Mouse (Mus musculus) liver, adult 2 months (tissue): ENCODE results near the gene Ybx1.

Experiments
- CTCF ChIP-seq: fragments of 200-500 bp; IDR thresholded peaks from 2 replicates; pipeline ENCODE4 v1.5.1; 2011; ENCODE audit warnings: low read depth, low read length, control low read depth
- POLR2A ChIP-seq: fragments of 200-500 bp; IDR thresholded peaks from 2 replicates; pipeline ENCODE4 v1.6.1; 2011; ENCODE audit warnings: low read length, control low read depth; ENCODE audit not compliant: insufficient read depth; ENCODE audit errors: extremely low read depth

DNA sequence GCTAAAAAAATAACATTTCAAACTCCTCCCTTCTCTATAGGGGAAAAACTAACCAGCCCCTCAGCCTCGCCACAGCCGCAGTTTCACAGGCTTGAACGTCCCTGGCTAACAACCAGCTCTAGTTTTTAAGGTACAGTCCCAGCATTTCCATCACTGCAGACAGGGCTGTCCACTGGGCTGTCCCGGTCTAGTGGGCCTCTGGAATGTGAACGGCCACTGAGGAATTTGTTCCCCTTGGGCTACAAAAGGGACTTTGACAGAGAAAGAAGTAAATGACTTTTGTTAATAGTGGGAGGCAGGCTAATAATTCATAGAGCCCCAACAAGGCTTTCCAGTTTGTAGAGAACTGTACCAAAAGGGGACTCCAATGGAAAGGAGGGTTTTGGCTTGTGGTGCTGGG lies 11.0 kb upstream of the Ybx1 start:
- TF ChIP-seq CTCF (no peak), POLR2A (no peak)
